Mouse (Mus musculus) liver, embryonic 14.5 days (tissue): Measurements from ENCODE around the gene Mipol1.

Experiments
- CTCF ChIP-seq: IDR thresholded peaks from 2 replicates; pipeline ENCODE4 v1.5.1; 2016; ENCODE audit warnings: antibody characterized with exemption, low read depth, control low read depth
- EP300 ChIP-seq: IDR thresholded peaks from 2 replicates; pipeline ENCODE4 v1.6.1; 2016; ENCODE audit warnings: antibody characterized with exemption, low read depth

DNA sequence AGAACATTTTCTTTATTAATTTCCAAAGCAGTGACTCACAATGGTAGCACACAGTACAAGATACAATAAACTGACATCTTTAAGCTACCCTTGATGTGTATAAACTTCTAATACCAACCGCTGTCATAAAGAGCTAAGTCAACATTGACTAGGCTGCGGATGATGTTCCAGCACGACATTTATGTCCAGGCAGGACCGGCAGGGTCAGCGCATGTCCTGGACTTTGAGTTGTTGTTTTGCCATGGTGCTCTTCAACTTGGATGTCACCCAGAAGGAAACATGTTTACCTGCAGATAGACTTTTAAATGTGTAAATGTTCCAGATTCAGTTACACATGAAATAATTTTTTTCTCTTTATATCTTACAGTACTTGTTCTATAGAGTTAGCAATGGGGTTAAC, 194.7 kb downstream of the Mipol1 start:
- TF ChIP-seq CTCF (no peak), EP300 (no peak)
